Mouse (Mus musculus) bone marrow macrophage, adult 2 months (primary cell): ENCODE results near the gene Tgm3.

ENCODE experiments used
- CTCF ChIP-seq: IDR thresholded peaks from 2 replicates; pipeline ENCODE4 v1.5.1; 2012; ENCODE audit warnings: low read depth, mild to moderate bottlenecking, low read length, moderate library complexity
- POLR2A ChIP-seq: IDR thresholded peaks from 2 replicates; pipeline ENCODE4 v1.6.1; 2012; ENCODE audit warnings: mild to moderate bottlenecking, low read depth, low read length, borderline replicate concordance

DNA sequence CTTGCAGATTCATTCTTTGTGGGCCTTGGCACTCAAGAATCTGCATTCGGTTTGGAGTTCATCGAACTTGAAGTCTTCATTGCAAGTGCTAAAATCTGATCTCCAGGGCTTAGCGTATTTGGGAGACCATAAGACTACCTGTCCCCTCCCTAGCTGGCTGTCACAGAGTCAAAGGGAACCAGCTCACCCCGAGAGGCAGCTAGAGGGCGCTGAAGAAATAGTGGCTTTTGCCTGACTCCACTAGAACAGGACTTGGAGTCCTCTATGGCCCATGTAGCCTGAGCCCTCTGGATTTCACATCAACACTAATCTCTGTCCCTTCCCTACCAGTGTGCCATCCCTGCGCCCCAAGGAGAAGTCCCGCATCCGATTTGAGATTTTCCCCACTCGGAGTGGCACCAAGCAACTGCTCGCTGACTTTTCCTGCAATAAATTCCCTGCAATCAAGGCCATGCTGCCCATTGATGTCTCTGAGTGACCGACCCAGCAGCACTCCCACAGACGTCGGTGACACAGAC lies 35.8 kb downstream of the Tgm3 start:
- TF ChIP-seq POLR2A (no peak), CTCF (peak; percentile 38)
